Mouse (Mus musculus): ENCODE measurements around the gene Wdr70. TPM values are rescaled to one million over a fixed set of nuclear protein-coding genes. Genes with fewer than 3 reads are reported as not detected.

Gene Wdr70
- total RNA-seq, 4 experiments from 2014 or later: 29.5 to 33.7 (median 30.4) TPM

- no peak for DNase-seq (ENCODE audit: low spot score in 2 of 2)
These were observed 163.3 kb downstream of the Wdr70 start for GRCm38 (mm10) chr15:7935571-7936165.

- DNase-seq (ENCODE audit: low spot score in 2 of 2): no peak
These were observed 164.4 kb downstream of the Wdr70 start for GRCm38 (mm10) chr15:7934580-7934979.

GRCm38 (mm10) chr15:7934105-7934504, 164.9 kb downstream of the Wdr70 start:
- no peak for DNase-seq (ENCODE audit: low spot score in 2 of 2)

GRCm38 (mm10) chr15:7931605-7932008, 167.4 kb downstream of the Wdr70 start:
- DNase-seq (ENCODE audit: low spot score in 2 of 2): peak; percentile 42 to 46

GRCm38 (mm10) chr15:7925382-7925781, 173.6 kb downstream of the Wdr70 start:
- DNase-seq (ENCODE audit: low spot score in 2 of 2): no peak

GRCm38 (mm10) chr15:7923281-7923680, 175.7 kb downstream of the Wdr70 start:
- DNase-seq (ENCODE audit: low spot score in 2 of 2): no peak

GRCm38 (mm10) chr15:7922291-7923037, 176.5 kb downstream of the Wdr70 start:
- peak; percentile 13 to 19 for DNase-seq (ENCODE audit: low spot score in 2 of 2)

GRCm38 (mm10) chr15:7921124-7921523, 177.9 kb downstream of the Wdr70 start:
- no peak for DNase-seq (ENCODE audit: low spot score in 2 of 2)

- no peak for DNase-seq (ENCODE audit: low spot score in 2 of 2)
These were observed 192.4 kb downstream of the Wdr70 start for GRCm38 (mm10) chr15:7906491-7907035.

- no peak for DNase-seq (ENCODE audit: low spot score in 2 of 2)
These were observed 199.7 kb downstream of the Wdr70 start for GRCm38 (mm10) chr15:7899286-7899685.

- DNase-seq (ENCODE audit: low spot score in 2 of 2): no peak
These were observed 207.3 kb downstream of the Wdr70 start for GRCm38 (mm10) chr15:7891547-7892282.

- no peak for DNase-seq (ENCODE audit: low spot score in 2 of 2)
These were observed 208.7 kb downstream of the Wdr70 start for GRCm38 (mm10) chr15:7890286-7890685.

GRCm38 (mm10) chr15:7889362-7889674, 209.7 kb downstream of the Wdr70 start:
- no peak for DNase-seq (ENCODE audit: low spot score in 2 of 2)

- no peak for DNase-seq (ENCODE audit: low spot score in 2 of 2)
These were observed 210.2 kb downstream of the Wdr70 start for GRCm38 (mm10) chr15:7888617-7889361.

GRCm38 (mm10) chr15:7886591-7886990, 212.4 kb downstream of the Wdr70 start:
- DNase-seq (ENCODE audit: low spot score in 2 of 2): no peak

- no peak for DNase-seq (ENCODE audit: low spot score in 2 of 2)
These were observed 213.9 kb downstream of the Wdr70 start for GRCm38 (mm10) chr15:7885106-7885505.

- DNase-seq (ENCODE audit: low spot score in 2 of 2): no peak
These were observed 214.8 kb downstream of the Wdr70 start for GRCm38 (mm10) chr15:7884181-7884580.

- no peak for DNase-seq (ENCODE audit: low spot score in 2 of 2)
These were observed 219.1 kb downstream of the Wdr70 start for GRCm38 (mm10) chr15:7879956-7880355.

- DNase-seq (ENCODE audit: low spot score in 2 of 2): no peak
These were observed 220.1 kb downstream of the Wdr70 start for GRCm38 (mm10) chr15:7878861-7879260.

- DNase-seq (ENCODE audit: low spot score in 2 of 2): no peak
These were observed 221.2 kb downstream of the Wdr70 start for GRCm38 (mm10) chr15:7877560-7878467.

Measured in layer of hippocampus, adult 8-10 months (tissue).